23 mouse cellular contexts compared by ENCODE assay signal in genomic region chr9:121087661-121088060, GRCm38 (mm10).
DNase-seq lines count a peak whose midpoint lies in the region; ATAC-seq and TF ChIP-seq lines count a peak whose summit lies in the region.
"Had no signal": no experiment of that assay in that cellular context is flagged by ENCODE, and none has a peak within 500 bp of the region (broad histone marks: within the 10 kb centered on the region; RNA-seq: fewer than 3 reads in every experiment).

No protein-coding gene starts in this region.

- no peak overlapping the region for H3K4me3 ChIP-seq in embryonic facial prominence, embryonic 12.5 days
- no peak overlapping the region for H3K4me3 ChIP-seq in embryonic facial prominence, embryonic 10.5 days
- H3K4me3 ChIP-seq in lung, embryonic 14.5 days (ENCODE audit: low read depth, low read length), result no peak overlapping the region
- no peak overlapping the region for H3K4me3 ChIP-seq in lung, adult 2 months (replicated peaks; ENCODE audit: extremely low read depth, low read depth, low read length)
- H3K4me3 ChIP-seq in embryonic facial prominence, embryonic 14.5 days (ENCODE audit: low read depth, low read length), result no peak overlapping the region
- H3K4me3 ChIP-seq: embryonic facial prominence, embryonic 13.5 days; heart, embryonic 12.5 days; liver, embryonic 13.5 days; megakaryocyte, embryonic 14.5 days; midbrain, embryonic 13.5 days had no signal

- H3K27ac ChIP-seq in embryonic facial prominence, embryonic 12.5 days, result no peak overlapping the region
- no peak overlapping the region for H3K27ac ChIP-seq in embryonic facial prominence, embryonic 10.5 days (replicated peaks)
- H3K27ac ChIP-seq in lung, embryonic 14.5 days (ENCODE audit: low read depth), result no peak overlapping the region
- no peak overlapping the region for H3K27ac ChIP-seq in embryonic facial prominence, embryonic 14.5 days (replicated peaks; ENCODE audit: low read depth, low read length)
- H3K27ac ChIP-seq: embryonic facial prominence, embryonic 13.5 days; kidney, postnatal 0 days; liver, embryonic 13.5 days; midbrain, embryonic 13.5 days had no signal

- H3K9me3 ChIP-seq in embryonic facial prominence, embryonic 12.5 days, result no peaks in the 10 kb centered on the region
- no peaks in the 10 kb centered on the region for H3K9me3 ChIP-seq in embryonic facial prominence, embryonic 10.5 days
- H3K9me3 ChIP-seq in lung, embryonic 14.5 days (ENCODE audit: low read depth, low read length), result no peaks in the 10 kb centered on the region
- no peaks in the 10 kb centered on the region for H3K9me3 ChIP-seq in embryonic facial prominence, embryonic 14.5 days (ENCODE audit: control insufficient read depth, low read length)
- H3K9me3 ChIP-seq: embryonic facial prominence, embryonic 13.5 days; heart, embryonic 12.5 days; liver, embryonic 13.5 days; midbrain, embryonic 13.5 days had no signal

- no peaks in the 10 kb centered on the region for H3K4me1 ChIP-seq in embryonic facial prominence, embryonic 12.5 days
- H3K4me1 ChIP-seq in embryonic facial prominence, embryonic 10.5 days, result peaks cover 21% of the 10 kb centered on the region
- H3K4me1 ChIP-seq in lung, embryonic 14.5 days (ENCODE audit: insufficient read depth), result peaks cover 6% of the 10 kb centered on the region; the same call in 1 of the 2 replicates
- H3K4me1 ChIP-seq in lung, adult 2 months (ENCODE audit: control insufficient read depth, insufficient read depth, low read length), result no peaks in the 10 kb centered on the region
- peaks cover 4% of the 10 kb centered on the region; the same call in 1 of the 2 replicates for H3K4me1 ChIP-seq in embryonic facial prominence, embryonic 14.5 days (ENCODE audit: control insufficient read depth, insufficient read depth, low read length)
- H3K4me1 ChIP-seq: heart, embryonic 12.5 days; liver, embryonic 13.5 days; megakaryocyte, embryonic 14.5 days had no signal

- no peaks in the 10 kb centered on the region for H3K36me3 ChIP-seq in embryonic facial prominence, embryonic 12.5 days
- no peaks in the 10 kb centered on the region for H3K36me3 ChIP-seq in embryonic facial prominence, embryonic 10.5 days (replicated peaks)
- no peaks in the 10 kb centered on the region for H3K36me3 ChIP-seq in lung, embryonic 14.5 days (ENCODE audit: insufficient read depth)
- H3K36me3 ChIP-seq in embryonic facial prominence, embryonic 14.5 days (ENCODE audit: control insufficient read depth, insufficient read depth, low read length), result no peaks in the 10 kb centered on the region
- H3K36me3 ChIP-seq: embryonic facial prominence, embryonic 13.5 days; heart, embryonic 12.5 days; liver, embryonic 13.5 days; midbrain, embryonic 13.5 days had no signal

- WGBS in embryonic facial prominence, embryonic 12.5 days, result 66% methylated on average over 8 of the region's 8 CpGs
- WGBS in embryonic facial prominence, embryonic 10.5 days, result 75% methylated on average over 8 of the region's 8 CpGs
- 49% methylated on average over 8 of the region's 8 CpGs for WGBS in lung, embryonic 14.5 days
- 50% methylated on average over 8 of the region's 8 CpGs for WGBS in lung, adult 2 months
- 50% methylated on average over 8 of the region's 8 CpGs for WGBS in embryonic facial prominence, embryonic 14.5 days

- H3K9ac ChIP-seq in embryonic facial prominence, embryonic 12.5 days, result no peak overlapping the region
- no peak overlapping the region for H3K9ac ChIP-seq in lung, embryonic 14.5 days
- H3K9ac ChIP-seq in embryonic facial prominence, embryonic 14.5 days (ENCODE audit: low read depth, low read length), result no peak overlapping the region
- H3K9ac ChIP-seq: embryonic facial prominence, embryonic 13.5 days; heart, embryonic 12.5 days; liver, embryonic 13.5 days; midbrain, embryonic 13.5 days had no signal

- TF ChIP-seq CTCF in lung, embryonic 14.5 days (IDR thresholded peaks at IDR 0.05; ENCODE audit: low read depth), result no peak
- TF ChIP-seq CTCF in lung, adult 2 months (IDR thresholded peaks at IDR 0.05; ENCODE audit: insufficient read depth, low read length), result no peak

- 0 out of 2 replicates have a peak, but pooled peaks have one; percentile 54 for ATAC-seq in embryonic facial prominence, embryonic 12.5 days (ENCODE audit: insufficient number of reproducible peaks, insufficient read depth, low FRiP score, low TSS enrichment)
- ATAC-seq in lung, embryonic 14.5 days (ENCODE audit: insufficient read depth), result no peak
- ATAC-seq in embryonic facial prominence, embryonic 14.5 days (ENCODE audit: low read depth), result 0 out of 2 replicates have a peak, but pooled peaks have one; percentile 47
- ATAC-seq: forebrain, embryonic 14.5 days; midbrain, embryonic 13.5 days had no signal

- H3K27me3 ChIP-seq in embryonic facial prominence, embryonic 12.5 days, result no peaks in the 10 kb centered on the region
- no peaks in the 10 kb centered on the region for H3K27me3 ChIP-seq in embryonic facial prominence, embryonic 10.5 days (replicated peaks; ENCODE audit: low read depth, poor library complexity, severe bottlenecking)
- H3K27me3 ChIP-seq in lung, embryonic 14.5 days (ENCODE audit: insufficient read depth, low read length), result no peaks in the 10 kb centered on the region
- no peaks in the 10 kb centered on the region for H3K27me3 ChIP-seq in embryonic facial prominence, embryonic 14.5 days (replicated peaks; ENCODE audit: control insufficient read depth, insufficient read depth, low read length)
- H3K27me3 ChIP-seq: embryonic facial prominence, embryonic 13.5 days; heart, embryonic 12.5 days; liver, embryonic 13.5 days; midbrain, embryonic 13.5 days had no signal

- TF ChIP-seq POLR2A in lung, adult 2 months (IDR thresholded peaks at IDR 0.05; ENCODE audit: borderline replicate concordance, extremely low read depth, low read depth, low read length), result no peak

- intact Hi-C loops in gastrocnemius, postnatal 36 days (cut with DNase I), result no loop called here

- H3K4me2 ChIP-seq in embryonic facial prominence, embryonic 12.5 days (replicated peaks), result no peak overlapping the region
- no peak overlapping the region for H3K4me2 ChIP-seq in lung, embryonic 14.5 days
- no peak overlapping the region for H3K4me2 ChIP-seq in embryonic facial prominence, embryonic 14.5 days (ENCODE audit: low read depth, low read length)
- H3K4me2 ChIP-seq: embryonic facial prominence, embryonic 13.5 days; heart, embryonic 12.5 days; liver, embryonic 13.5 days; midbrain, embryonic 13.5 days had no signal

- DNase-seq in embryonic facial prominence, embryonic 10.5 days (ENCODE audit: low spot score), result no peak
- DNase-seq in lung, embryonic 14.5 days, result peak; percentile 49
- DNase-seq in lung, adult 2 months, result no peak
- DNase-seq in embryonic facial prominence, embryonic 14.5 days (ENCODE audit: low spot score), result peak; percentile 47
- peak; percentile 61 to 72 for DNase-seq in kidney, postnatal 36 days
- DNase-seq in right cerebral cortex, postnatal 25 days, result no peak
- no peak for DNase-seq in gastrocnemius, postnatal 36 days
- DNase-seq: adrenal gland, postnatal 36 days; cerebellum, adult 11-12 months; gastrocnemius, postnatal 10 days; heart, adult 11 months; heart, postnatal 14 days; liver, embryonic 13.5 days; lung, postnatal 10 days; thymus, adult 18-20 months; thymus, postnatal 4 days had no signal

Comparison
In these comparisons a context has a peak if more than half of its experiments do, and no peak if none do; other contexts are left out.
1. DNase-seq: peak in lung, embryonic 14.5 days (single experiment), embryonic facial prominence, embryonic 14.5 days (single experiment) and kidney, postnatal 36 days (2 of 2); none in embryonic facial prominence, embryonic 10.5 days (single experiment), lung, adult 2 months (single experiment), right cerebral cortex, postnatal 25 days (single experiment) and gastrocnemius, postnatal 36 days (0 of 2).